Mouse (Mus musculus) embryonic fibroblast, embryonic 13.5 days (primary cell): ENCODE measurements at regions not wholly inside any gene's neighbourhood (a gene's known extent, or its start where the extent isn't known, plus 50 kb on each side); places are given as distances from the start of the nearest gene placed in this dataset.

Source experiments
- CTCF ChIP-seq: IDR thresholded peaks from 2 replicates; pipeline ENCODE4 v1.5.1; 2011; ENCODE audit warnings: mild to moderate bottlenecking, control low read depth, low read length, moderate library complexity, borderline replicate concordance; ENCODE audit not compliant: insufficient read depth
- POLR2A ChIP-seq: IDR thresholded peaks from 2 replicates; pipeline ENCODE4 v1.6.1; 2011; ENCODE audit warnings: low read depth, mild to moderate bottlenecking, control low read depth, low read length, moderate library complexity

DNA sequence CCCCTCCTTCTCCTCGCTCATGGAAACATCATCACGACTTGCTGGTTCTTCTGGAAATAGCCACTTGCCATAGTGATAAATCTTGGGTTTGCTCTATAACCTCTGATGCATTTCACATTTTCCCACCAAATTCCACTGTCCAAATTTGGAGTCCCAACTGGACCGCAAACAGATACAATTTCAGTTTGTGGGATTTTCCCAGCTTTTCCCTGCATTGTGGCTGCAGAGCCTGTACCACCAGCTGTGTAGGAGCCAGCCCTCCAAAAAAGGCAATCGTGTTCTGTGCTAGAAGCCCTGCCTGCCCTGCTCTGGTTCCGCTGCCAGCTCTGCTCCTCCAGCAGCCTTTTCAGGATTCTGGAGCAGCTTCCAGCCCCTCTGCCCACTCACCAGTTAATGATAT lies 291.4 kb downstream of the Gsdmc2 start:
- no peak for TF ChIP-seq CTCF
- no peak for TF ChIP-seq POLR2A
